Mouse (Mus musculus): ENCODE measurements around the gene Pdzd3.
"Not testable (repeated sequence)": the region's sequence is repeated elsewhere in the genome, so short reads cannot be mapped to it uniquely, and the experiment has no call there.

Gene Pdzd3

GRCm38 (mm10) chr9:44251314-44251713 lies at the start of gene Pdzd3:
Gene Pdzd3, minus strand, starts transcription at chr9:44251471.
- DNase-seq (ENCODE audit: low spot score), result no peak

- not testable (repeated sequence) for DNase-seq (ENCODE audit: low spot score)
Measured at GRCm38 (mm10) chr9:44300001-44300400, 48.7 kb upstream of the Pdzd3 start.

- no peak for DNase-seq (ENCODE audit: low spot score)
Measured at GRCm38 (mm10) chr9:44292490-44292889, 41.2 kb upstream of the Pdzd3 start.

- no peak for DNase-seq (ENCODE audit: low spot score)
Measured at GRCm38 (mm10) chr9:44288959-44289291, 37.7 kb upstream of the Pdzd3 start.

- no peak for DNase-seq (ENCODE audit: low spot score)
Measured at GRCm38 (mm10) chr9:44288076-44288958, 37.0 kb upstream of the Pdzd3 start, which contains the start of gene Abcg4. Gene Abcg4, minus strand, starts transcription at chr9:44288615.

- no peak for DNase-seq (ENCODE audit: low spot score)
Measured at GRCm38 (mm10) chr9:44287401-44288075, 36.3 kb upstream of the Pdzd3 start.

- DNase-seq (ENCODE audit: low spot score), result no peak
Measured at GRCm38 (mm10) chr9:44287003-44287400, 35.7 kb upstream of the Pdzd3 start.

- DNase-seq (ENCODE audit: low spot score), result no peak
Measured at GRCm38 (mm10) chr9:44286256-44286850, 35.1 kb upstream of the Pdzd3 start.

- no peak for DNase-seq (ENCODE audit: low spot score)
Measured at GRCm38 (mm10) chr9:44283183-44283582, 31.9 kb upstream of the Pdzd3 start.

- no peak for DNase-seq (ENCODE audit: low spot score)
Measured at GRCm38 (mm10) chr9:44269973-44270372, 18.7 kb upstream of the Pdzd3 start.

GRCm38 (mm10) chr9:44269077-44269476 lies 17.8 kb upstream of the Pdzd3 start:
- no peak for DNase-seq (ENCODE audit: low spot score)

GRCm38 (mm10) chr9:44268432-44268831 lies 17.2 kb upstream of the Pdzd3 start, which contains the start of gene Nlrx1:
Gene Nlrx1, minus strand, starts transcription at chr9:44268599.
- DNase-seq (ENCODE audit: low spot score), result no peak

GRCm38 (mm10) chr9:44268027-44268360 lies 16.7 kb upstream of the Pdzd3 start:
- peak; percentile 61 for DNase-seq (ENCODE audit: low spot score)

- DNase-seq (ENCODE audit: low spot score), result no peak
Measured at GRCm38 (mm10) chr9:44267319-44268026, 16.2 kb upstream of the Pdzd3 start.

- peak; percentile 50 for DNase-seq (ENCODE audit: low spot score)
Measured at GRCm38 (mm10) chr9:44266478-44267226, 15.4 kb upstream of the Pdzd3 start.

GRCm38 (mm10) chr9:44261388-44261787 lies 10.1 kb upstream of the Pdzd3 start:
- no peak for DNase-seq (ENCODE audit: low spot score)

GRCm38 (mm10) chr9:44259014-44259413 lies 7.7 kb upstream of the Pdzd3 start:
- DNase-seq (ENCODE audit: low spot score), result no peak

- DNase-seq (ENCODE audit: low spot score), result no peak
Measured at GRCm38 (mm10) chr9:44256213-44256612, 4.9 kb upstream of the Pdzd3 start.

- no peak for DNase-seq (ENCODE audit: low spot score)
Measured at GRCm38 (mm10) chr9:44255136-44255521, 3.9 kb upstream of the Pdzd3 start.

GRCm38 (mm10) chr9:44254508-44255135 lies 3.4 kb upstream of the Pdzd3 start:
- no peak for DNase-seq (ENCODE audit: low spot score)

GRCm38 (mm10) chr9:44253441-44253840 lies 2.2 kb upstream of the Pdzd3 start:
- DNase-seq (ENCODE audit: low spot score), result no peak
